Mouse (Mus musculus): ENCODE measurements around the gene Mtif3. TPM values are rescaled to one million over a fixed set of nuclear protein-coding genes. Genes with fewer than 3 reads are reported as not detected.

Mtif3 gene
- polyA plus RNA-seq, 1 experiment = 12.3 TPM

- 19% methylated on average over 6 of the region's 6 CpGs for WGBS
Measured at GRCm38 (mm10) chr5:146916806-146917205, 46.8 kb downstream of the Mtif3 start.

DNA sequence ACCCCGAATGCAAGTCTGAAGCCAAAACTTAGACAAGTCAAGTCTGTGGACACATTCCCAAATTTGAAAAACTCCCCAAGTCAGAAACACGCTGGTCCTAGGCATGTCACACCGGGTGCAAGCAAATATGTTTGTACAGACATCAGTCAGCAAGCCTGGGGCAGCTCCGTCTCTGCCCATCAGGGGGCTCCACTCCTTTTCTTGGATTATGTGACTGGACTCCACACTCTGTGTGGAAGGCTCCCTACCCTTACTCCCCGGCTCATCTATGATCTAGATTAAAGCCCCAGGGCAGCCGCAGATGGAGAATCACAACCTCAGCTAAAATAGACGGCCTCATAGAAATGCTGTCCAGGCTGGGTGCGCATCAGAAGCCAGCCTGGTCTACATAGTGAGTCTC lies 47.3 kb downstream of the Mtif3 start:
- WGBS = 82% methylated on average over 8 of the region's 8 CpGs
- Histone ChIP-seq H3K4me1 (ENCODE audit: control insufficient read depth, insufficient read depth, low read length) (no peaks in the 10 kb centered on the region; the same call in 1 of the 2 replicates), H3K27ac (ENCODE audit: control insufficient read depth, insufficient read depth, low read depth, low read length, poor library complexity) (no peak overlapping the region), H3K4me3 (replicated peaks; ENCODE audit: control insufficient read depth, low read depth, low read length) (no peak overlapping the region)
- TF ChIP-seq CTCF (IDR thresholded peaks at IDR 0.05; ENCODE audit: control insufficient read depth, insufficient read depth, low read length) = no peak
- TF ChIP-seq POLR2A (IDR thresholded peaks at IDR 0.05; ENCODE audit: borderline replicate concordance, control insufficient read depth, low read depth, low read length) = no peak

More at GRCm38 (mm10) chr5:146916806-146917205, 46.8 kb downstream of the Mtif3 start:
- no peak overlapping the region for H3K27ac ChIP-seq (ENCODE audit: control insufficient read depth, insufficient read depth, low read depth, low read length, poor library complexity)
- no peaks in the 10 kb centered on the region; the same call in 1 of the 2 replicates for H3K4me1 ChIP-seq (ENCODE audit: control insufficient read depth, insufficient read depth, low read length)
- TF ChIP-seq CTCF (IDR thresholded peaks at IDR 0.05; ENCODE audit: control insufficient read depth, insufficient read depth, low read length) (no peak), POLR2A (IDR thresholded peaks at IDR 0.05; ENCODE audit: borderline replicate concordance, control insufficient read depth, low read depth, low read length) (no peak)
- no peak overlapping the region for H3K4me3 ChIP-seq (replicated peaks; ENCODE audit: control insufficient read depth, low read depth, low read length)

DNA sequence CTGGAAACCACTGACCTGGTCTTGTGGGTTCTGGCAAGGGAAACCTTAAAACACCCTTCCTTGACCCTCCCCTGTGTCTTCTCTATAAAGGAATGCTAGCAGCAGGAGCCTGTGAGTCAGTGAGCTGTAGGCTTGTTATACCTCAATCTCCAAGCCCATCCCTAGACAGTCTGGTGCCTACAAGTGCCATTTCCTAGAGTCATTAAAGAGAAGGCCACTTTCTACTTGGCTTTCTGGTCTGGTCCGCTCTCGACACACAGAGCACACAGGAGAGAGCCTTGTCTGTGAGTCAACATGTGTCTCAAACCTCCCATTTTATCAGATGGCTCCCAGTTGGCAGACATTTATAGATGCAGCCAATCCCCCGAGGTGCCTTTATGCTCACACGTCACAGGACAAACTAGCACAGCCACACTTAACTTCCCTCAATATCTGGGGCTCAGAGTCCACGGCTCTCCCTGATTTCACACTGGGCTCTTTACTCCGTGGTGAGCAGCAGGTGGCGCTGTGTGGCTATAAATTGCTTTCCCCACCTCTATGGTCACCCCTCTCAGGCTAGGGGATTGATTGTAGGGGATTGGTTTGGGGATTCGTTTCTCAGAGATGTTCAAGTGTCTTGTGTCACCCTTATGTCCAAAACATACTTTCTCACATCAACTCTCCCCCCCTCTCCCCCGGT lies 49.4 kb downstream of the Mtif3 start:
- no peaks in the 10 kb centered on the region for H3K4me1 ChIP-seq (ENCODE audit: control insufficient read depth, insufficient read depth, low read length)
- TF ChIP-seq POLR2A (IDR thresholded peaks at IDR 0.05; ENCODE audit: borderline replicate concordance, control insufficient read depth, low read depth, low read length) (no peak), CTCF (IDR thresholded peaks at IDR 0.05; ENCODE audit: control insufficient read depth, insufficient read depth, low read length) (peak; percentile 73)
- 24% methylated on average over 9 of the region's 9 CpGs for WGBS
- no peak overlapping the region for H3K27ac ChIP-seq (ENCODE audit: control insufficient read depth, insufficient read depth, low read depth, low read length, poor library complexity)
- H3K4me3 ChIP-seq (replicated peaks; ENCODE audit: control insufficient read depth, low read depth, low read length) = no peak overlapping the region

- H3K27ac ChIP-seq (ENCODE audit: control insufficient read depth, insufficient read depth, low read depth, low read length, poor library complexity) = no peak overlapping the region
- TF ChIP-seq POLR2A (IDR thresholded peaks at IDR 0.05; ENCODE audit: borderline replicate concordance, control insufficient read depth, low read depth, low read length) = no peak
- TF ChIP-seq CTCF (IDR thresholded peaks at IDR 0.05; ENCODE audit: control insufficient read depth, insufficient read depth, low read length) = no peak
- H3K4me3 ChIP-seq (replicated peaks; ENCODE audit: control insufficient read depth, low read depth, low read length) = no peak overlapping the region
- no peaks in the 10 kb centered on the region for H3K4me1 ChIP-seq (ENCODE audit: control insufficient read depth, insufficient read depth, low read length)
- 85% methylated on average over 7 of the region's 7 CpGs for WGBS
Measured at GRCm38 (mm10) chr5:146913355-146913754, 50.2 kb downstream of the Mtif3 start.

- Histone ChIP-seq H3K27ac (ENCODE audit: control insufficient read depth, insufficient read depth, low read depth, low read length, poor library complexity) (peak overlapping the region; percentile 12; the same call in 1 of the 2 replicates), H3K4me3 (replicated peaks; ENCODE audit: control insufficient read depth, low read depth, low read length) (no peak overlapping the region), H3K4me1 (ENCODE audit: control insufficient read depth, insufficient read depth, low read length) (no peaks in the 10 kb centered on the region)
- TF ChIP-seq CTCF (IDR thresholded peaks at IDR 0.05; ENCODE audit: control insufficient read depth, insufficient read depth, low read length) = no peak
- no peak for TF ChIP-seq POLR2A (IDR thresholded peaks at IDR 0.05; ENCODE audit: borderline replicate concordance, control insufficient read depth, low read depth, low read length)
- 12% methylated on average over 9 of the region's 9 CpGs for WGBS
Measured at GRCm38 (mm10) chr5:146912206-146912605, 51.4 kb downstream of the Mtif3 start.

- 56% methylated on average over 11 of the region's 11 CpGs for WGBS
- TF ChIP-seq CTCF (IDR thresholded peaks at IDR 0.05; ENCODE audit: control insufficient read depth, insufficient read depth, low read length) = no peak
- no peak for TF ChIP-seq POLR2A (IDR thresholded peaks at IDR 0.05; ENCODE audit: borderline replicate concordance, control insufficient read depth, low read depth, low read length)
- Histone ChIP-seq H3K4me1 (ENCODE audit: control insufficient read depth, insufficient read depth, low read length) (no peaks in the 10 kb centered on the region), H3K4me3 (replicated peaks; ENCODE audit: control insufficient read depth, low read depth, low read length) (no peak overlapping the region), H3K27ac (ENCODE audit: control insufficient read depth, insufficient read depth, low read depth, low read length, poor library complexity) (no peak overlapping the region)
Measured at GRCm38 (mm10) chr5:146908629-146909028, 55.0 kb downstream of the Mtif3 start.

GRCm38 (mm10) chr5:146907533-146907932 lies 56.1 kb downstream of the Mtif3 start:
- WGBS = 68% methylated on average over 5 of the region's 5 CpGs
- Histone ChIP-seq H3K4me1 (ENCODE audit: control insufficient read depth, insufficient read depth, low read length) (no peaks in the 10 kb centered on the region), H3K27ac (ENCODE audit: control insufficient read depth, insufficient read depth, low read depth, low read length, poor library complexity) (no peak overlapping the region), H3K4me3 (replicated peaks; ENCODE audit: control insufficient read depth, low read depth, low read length) (no peak overlapping the region)
- no peak for TF ChIP-seq CTCF (IDR thresholded peaks at IDR 0.05; ENCODE audit: control insufficient read depth, insufficient read depth, low read length)
- TF ChIP-seq POLR2A (IDR thresholded peaks at IDR 0.05; ENCODE audit: borderline replicate concordance, control insufficient read depth, low read depth, low read length) = no peak

DNA sequence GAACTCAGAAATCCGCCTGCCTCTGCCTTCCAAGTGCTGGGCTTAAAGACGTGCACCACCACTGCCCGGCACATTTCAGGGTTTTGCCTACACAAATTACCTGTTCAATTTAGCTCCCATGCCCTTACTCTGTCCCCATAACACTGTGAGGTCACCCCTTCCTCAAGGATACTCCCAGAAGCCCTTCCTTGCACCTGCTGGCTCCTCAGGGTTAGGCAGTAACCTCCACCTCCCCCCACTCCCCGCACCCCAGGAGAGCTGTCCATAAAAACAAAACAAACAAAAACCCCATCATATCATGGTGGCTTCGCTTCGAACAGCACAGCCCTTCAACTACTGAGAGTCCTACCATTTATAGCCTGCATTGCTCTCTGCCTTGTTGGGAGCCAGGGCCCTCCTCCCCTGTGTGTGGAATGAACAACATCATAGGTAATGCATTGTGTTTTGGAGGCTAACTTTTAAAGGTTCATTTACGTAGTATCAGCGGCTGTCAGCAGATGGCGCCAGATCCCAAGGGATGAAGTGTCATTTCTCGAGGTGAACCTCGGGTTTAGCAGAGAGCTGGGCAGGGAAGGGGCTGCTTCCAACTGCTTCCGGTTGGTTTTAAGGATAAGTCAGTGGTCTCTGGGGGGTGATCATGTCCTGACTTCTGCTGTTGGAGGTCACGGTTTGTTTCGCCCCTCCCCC lies 58.0 kb downstream of the Mtif3 start:
- Histone ChIP-seq H3K4me1 (ENCODE audit: control insufficient read depth, insufficient read depth, low read length) (no peaks in the 10 kb centered on the region), H3K27ac (ENCODE audit: control insufficient read depth, insufficient read depth, low read depth, low read length, poor library complexity) (no peak overlapping the region), H3K4me3 (replicated peaks; ENCODE audit: control insufficient read depth, low read depth, low read length) (no peak overlapping the region)
- no peak for TF ChIP-seq POLR2A (IDR thresholded peaks at IDR 0.05; ENCODE audit: borderline replicate concordance, control insufficient read depth, low read depth, low read length)
- TF ChIP-seq CTCF (IDR thresholded peaks at IDR 0.05; ENCODE audit: control insufficient read depth, insufficient read depth, low read length) = peak; percentile 85
- 27% methylated on average over 14 of the region's 14 CpGs for WGBS
